8 mouse cellular contexts compared by ENCODE assay signal in genomic region chr4:135946278-135946658, GRCm38 (mm10). TPM values are rescaled to one million over a fixed set of nuclear protein-coding genes. Genes with fewer than 3 reads are reported as not detected.
DNase-seq lines count a peak whose midpoint lies in the region; ATAC-seq and TF ChIP-seq lines count a peak whose summit lies in the region.

Gene Hmgcl, plus strand, starts transcription at chr4:135946448.

- H3K4me3 ChIP-seq in ES-Bruce4 (ENCODE audit: low read depth, low read length): peak within 1 kb of the TSS; percentile 59
- peak within 1 kb of the TSS; percentile 75 for H3K4me3 ChIP-seq in forebrain, embryonic 14.5 days (ENCODE audit: low read depth, low read length)
- peak within 1 kb of the TSS; percentile 65 for H3K4me3 ChIP-seq in neural tube, embryonic 15.5 days (replicated peaks)

- peak; percentile 97 for DNase-seq in forebrain, embryonic 14.5 days (ENCODE audit: low spot score)
- DNase-seq in heart, postnatal 14 days: peak; percentile 92 to 97
- peak; percentile 95 for DNase-seq in layer of hippocampus, adult 11-12 months (ENCODE audit: low spot score)
- peak; percentile 96 to 97 for DNase-seq in lung, adult 18-20 months
- peak; percentile 93 for DNase-seq in testis, postnatal 14 days (ENCODE audit: low spot score)

- H3K9ac ChIP-seq in ES-Bruce4 (ENCODE audit: low read depth, poor library complexity, severe bottlenecking): peak within 1 kb of the TSS; percentile 67
- peak within 1 kb of the TSS; percentile 83 for H3K9ac ChIP-seq in forebrain, embryonic 14.5 days (ENCODE audit: low read length)
- H3K9ac ChIP-seq in neural tube, embryonic 15.5 days (replicated peaks): peak within 1 kb of the TSS; percentile 84

- peaks cover 1% of the 10 kb centered on the region for H3K4me1 ChIP-seq in ES-Bruce4 (ENCODE audit: control insufficient read depth, insufficient read depth, low read length)
- H3K4me1 ChIP-seq in forebrain, embryonic 14.5 days (ENCODE audit: control insufficient read depth, insufficient read depth, low read length): peaks cover 4% of the 10 kb centered on the region
- peaks cover 31% of the 10 kb centered on the region for H3K4me1 ChIP-seq in neural tube, embryonic 15.5 days

- no peaks in the 10 kb centered on the region for H3K36me3 ChIP-seq in ES-Bruce4 (ENCODE audit: control insufficient read depth, insufficient read depth, low read length, poor library complexity, severe bottlenecking)
- peaks cover under 1% of the 10 kb centered on the region; the same call in 1 of the 2 replicates for H3K36me3 ChIP-seq in forebrain, embryonic 14.5 days (ENCODE audit: control insufficient read depth, insufficient read depth, low read length)
- peaks cover 9% of the 10 kb centered on the region for H3K36me3 ChIP-seq in neural tube, embryonic 15.5 days

- H3K27ac ChIP-seq in ES-Bruce4 (ENCODE audit: insufficient read depth, low read length): peak within 1 kb of the TSS; percentile 6; the same call in 1 of the 2 replicates
- H3K27ac ChIP-seq in forebrain, embryonic 14.5 days (ENCODE audit: low read depth, low read length): 0 out of 2 replicates have a peak within 1 kb of the TSS, but pooled peaks have one; percentile 23
- H3K27ac ChIP-seq in neural tube, embryonic 15.5 days (replicated peaks): peak within 1 kb of the TSS; percentile 80

- under 1% methylated on average over 23 of the region's 23 CpGs for WGBS in forebrain, embryonic 14.5 days
- under 1% methylated on average over 23 of the region's 23 CpGs for WGBS in neural tube, embryonic 15.5 days

- ATAC-seq in cerebellum, adult (ENCODE audit: insufficient number of reproducible peaks, low FRiP score, low TSS enrichment): peak; percentile 74; the same call in 1 of the 2 replicates
- ATAC-seq in forebrain, embryonic 14.5 days: peak; percentile 97
- ATAC-seq in neural tube, embryonic 15.5 days (ENCODE audit: low FRiP score): peak; percentile 94

- 0 out of 2 replicates have a peak, but pooled peaks have one; percentile 17 for TF ChIP-seq EP300 in ES-Bruce4 (IDR thresholded peaks at IDR 0.05; ENCODE audit: insufficient read depth, low read depth, low read length)

- intact Hi-C loops in heart, postnatal 14 days (cut with DNase I): no loop called here

- peak; percentile 82 for TF ChIP-seq POLR2A in ES-Bruce4 (IDR thresholded peaks at IDR 0.05; ENCODE audit: insufficient read depth, low read length)

- H3K9me3 ChIP-seq in ES-Bruce4 (replicated peaks; ENCODE audit: control insufficient read depth, insufficient read depth, low read length, poor library complexity, severe bottlenecking): no peaks in the 10 kb centered on the region
- no peaks in the 10 kb centered on the region for H3K9me3 ChIP-seq in forebrain, embryonic 14.5 days (replicated peaks; ENCODE audit: control insufficient read depth, low read length)
- no peaks in the 10 kb centered on the region for H3K9me3 ChIP-seq in neural tube, embryonic 15.5 days (replicated peaks)

- H3K27me3 ChIP-seq in ES-Bruce4 (ENCODE audit: control insufficient read depth, insufficient read depth, low read length, poor library complexity, severe bottlenecking): no peaks in the 10 kb centered on the region
- no peaks in the 10 kb centered on the region for H3K27me3 ChIP-seq in forebrain, embryonic 14.5 days (replicated peaks; ENCODE audit: control insufficient read depth, insufficient read depth, low read length)
- no peaks in the 10 kb centered on the region for H3K27me3 ChIP-seq in neural tube, embryonic 15.5 days (replicated peaks)

- H3K4me2 ChIP-seq in forebrain, embryonic 14.5 days (ENCODE audit: low read length): peak within 1 kb of the TSS; percentile 84
- H3K4me2 ChIP-seq in neural tube, embryonic 15.5 days: peak within 1 kb of the TSS; percentile 80

- TF ChIP-seq CTCF in ES-Bruce4 (IDR thresholded peaks at IDR 0.05; ENCODE audit: low read depth, low read length): no peak

RNA-seq across cellular contexts. Expression of gene Hmgcl, which starts in this region (rescaled TPM):
- polyA plus RNA-seq in ES-Bruce4 (2011; ENCODE audit: insufficient read depth, insufficient read length, low read depth, missing spikeins): 18.3 and 22.6 TPM in 2 replicates
- polyA plus RNA-seq in forebrain, embryonic 14.5 days (2014; fragmentation: Nextera tagmentation; extraction: Ambion mirVana): 70.4 and 71.0 TPM in 2 replicates
- total RNA-seq in heart, postnatal 14 days (2021): 10 to 100 TPM; 69.8 to 70.4 TPM
- polyA plus RNA-seq in neural tube, embryonic 15.5 days (2015; fragmentation: Nextera tagmentation; extraction: Ambion mirVana): 68.2 and 68.9 TPM in 2 replicates

Comparison
In these comparisons a context has a peak if more than half of its experiments do, and no peak if none do; other contexts are left out.
1. Peak in every context shown above with its lines: DNase-seq, ATAC-seq, H3K4me3 ChIP-seq and H3K27ac ChIP-seq.
2. H3K27ac ChIP-seq: peak in every context shown above with its lines; median percentile 80 in neural tube, embryonic 15.5 days; 23 in forebrain, embryonic 14.5 days; 6 in ES-Bruce4.